Mouse (Mus musculus): ENCODE measurements around the gene Cabp4. TPM values are rescaled to one million over a fixed set of nuclear protein-coding genes. Genes with fewer than 3 reads are reported as not detected.

Gene Cabp4
- polyA plus RNA-seq, 1 experiment from 2014 or later, result 0.19 TPM

DNA sequence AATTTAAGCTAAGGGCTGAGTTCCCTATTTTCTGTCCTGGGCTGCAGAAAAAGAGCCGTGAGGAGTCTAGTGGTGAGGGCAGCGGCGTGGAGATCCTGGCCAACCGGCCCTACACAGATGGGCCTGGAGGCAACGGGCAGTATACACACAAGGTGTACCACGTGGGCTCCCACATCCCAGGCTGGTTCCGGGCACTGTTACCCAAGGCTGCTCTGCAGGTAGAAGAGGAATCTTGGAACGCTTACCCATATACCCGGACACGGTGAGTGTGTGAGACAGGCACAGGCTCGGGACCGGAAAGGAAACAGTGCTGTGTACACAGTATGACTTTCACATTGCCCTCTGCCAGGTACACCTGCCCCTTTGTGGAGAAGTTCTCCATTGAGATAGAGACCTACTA is 41.2 kb downstream of the Cabp4 start:
- H3K27me3 ChIP-seq, result peaks cover 11% of the 10 kb centered on the region
- 93% methylated on average over 12 of the region's 12 CpGs for WGBS
- ATAC-seq, result no peak
- peaks cover 41% of the 10 kb centered on the region for H3K36me3 ChIP-seq
- H3K9me3 ChIP-seq, result no peaks in the 10 kb centered on the region
- H3K4me3 ChIP-seq (replicated peaks), result no peak overlapping the region
- H3K4me1 ChIP-seq (replicated peaks), result peaks cover 47% of the 10 kb centered on the region
- no peak overlapping the region; the same call in 1 of the 2 replicates for H3K9ac ChIP-seq (replicated peaks)
- H3K4me2 ChIP-seq (replicated peaks), result no peak overlapping the region
- no peak overlapping the region for H3K27ac ChIP-seq

DNA sequence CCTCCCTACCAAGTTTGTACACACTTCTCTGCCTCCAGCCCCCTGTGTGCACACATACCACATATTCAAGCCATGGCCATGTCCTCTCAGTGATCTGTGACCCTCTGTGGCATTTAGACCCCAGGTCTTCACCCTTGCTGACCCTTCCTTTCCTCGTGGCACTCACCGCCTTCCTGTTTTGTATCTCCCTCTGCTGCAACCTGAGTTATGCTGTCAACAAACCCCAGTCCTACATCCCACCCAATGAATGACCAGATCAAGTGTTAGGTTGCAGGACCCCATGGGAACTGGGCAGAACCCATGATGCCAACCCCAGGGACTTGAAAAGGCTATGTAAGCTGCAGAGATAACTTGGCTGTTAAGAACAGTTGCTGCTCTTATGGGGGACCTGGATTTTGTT is 41.8 kb downstream of the Cabp4 start:
- ATAC-seq, result no peak
- no peak overlapping the region for H3K27ac ChIP-seq
- H3K9ac ChIP-seq (replicated peaks), result peak overlapping the region; percentile 77; the same call in 1 of the 2 replicates
- H3K4me2 ChIP-seq (replicated peaks), result peak overlapping the region; percentile 76
- peaks cover 51% of the 10 kb centered on the region for H3K4me1 ChIP-seq (replicated peaks)
- peaks cover 35% of the 10 kb centered on the region for H3K36me3 ChIP-seq
- no peaks in the 10 kb centered on the region for H3K9me3 ChIP-seq
- WGBS, result 90% methylated on average over 2 of the region's 2 CpGs
- H3K4me3 ChIP-seq (replicated peaks), result peak overlapping the region; percentile 57
- H3K27me3 ChIP-seq, result peaks cover 11% of the 10 kb centered on the region

DNA sequence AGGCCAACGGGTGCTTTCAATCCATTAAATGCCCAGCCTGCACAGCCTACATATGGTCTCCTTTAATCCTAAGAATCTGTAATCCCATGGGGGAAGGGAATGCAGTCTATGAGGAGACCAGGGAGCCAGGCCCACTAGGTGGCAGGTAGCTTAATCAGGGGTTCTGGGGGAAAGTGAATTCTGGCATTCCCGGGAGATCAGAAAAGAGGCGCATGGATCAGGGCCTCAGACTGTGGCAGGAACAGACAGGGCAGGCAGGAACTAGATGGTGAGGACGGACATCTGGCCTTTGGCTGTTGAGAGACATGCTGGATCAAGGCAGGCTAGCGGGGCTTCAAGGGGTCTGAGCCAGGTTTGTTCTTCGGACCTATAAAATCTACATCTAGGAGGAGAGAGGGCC is 42.4 kb downstream of the Cabp4 start:
- Histone ChIP-seq H3K4me3 (replicated peaks) (peak overlapping the region; percentile 57), H3K9ac (replicated peaks) (peak overlapping the region; percentile 77), H3K27me3 (peaks cover 11% of the 10 kb centered on the region), H3K36me3 (peaks cover 30% of the 10 kb centered on the region), H3K4me2 (replicated peaks) (peak overlapping the region; percentile 76), H3K4me1 (replicated peaks) (peaks cover 51% of the 10 kb centered on the region), H3K9me3 (no peaks in the 10 kb centered on the region), H3K27ac (peak overlapping the region; percentile 63)
- no peak for ATAC-seq
- 47% methylated on average over 6 of the region's 6 CpGs for WGBS

DNA sequence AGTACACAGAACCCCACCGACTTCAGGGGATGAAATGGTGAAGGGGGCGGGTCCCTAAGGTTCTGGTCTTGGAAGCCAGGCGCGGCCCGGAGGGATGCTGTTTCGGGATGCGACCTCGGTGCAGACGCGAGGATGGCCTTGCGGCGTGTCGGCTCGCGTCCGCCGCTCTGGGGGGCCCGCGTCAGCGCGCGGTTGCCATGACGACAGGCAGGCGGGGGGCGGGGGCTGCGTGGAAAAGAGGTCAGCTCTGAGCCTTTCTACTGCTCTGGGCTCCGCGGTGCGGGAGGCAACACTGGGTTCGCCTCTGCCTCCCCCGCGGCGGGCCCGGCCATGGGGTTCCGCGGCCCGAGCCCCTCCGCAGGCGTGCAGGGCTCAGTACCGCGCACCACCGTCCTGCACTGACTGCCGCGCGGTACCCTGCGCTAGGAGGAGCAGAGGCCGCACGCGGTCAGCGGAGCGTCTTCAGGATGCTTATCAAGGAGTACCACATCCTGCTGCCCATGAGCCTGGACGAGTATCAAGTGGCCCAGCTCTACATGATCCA is 43.0 kb downstream of the Cabp4 start:
- Histone ChIP-seq H3K4me1 (replicated peaks) (peaks cover 57% of the 10 kb centered on the region), H3K4me2 (replicated peaks) (peak overlapping the region; percentile 76), H3K36me3 (peaks cover 23% of the 10 kb centered on the region), H3K27ac (peak overlapping the region; percentile 63), H3K9ac (replicated peaks) (peak overlapping the region; percentile 77), H3K9me3 (no peaks in the 10 kb centered on the region), H3K4me3 (replicated peaks) (peak overlapping the region; percentile 57), H3K27me3 (peaks cover 11% of the 10 kb centered on the region)
- under 1% methylated on average over 52 of the region's 52 CpGs for WGBS
- peak; percentile 9 for ATAC-seq

DNA sequence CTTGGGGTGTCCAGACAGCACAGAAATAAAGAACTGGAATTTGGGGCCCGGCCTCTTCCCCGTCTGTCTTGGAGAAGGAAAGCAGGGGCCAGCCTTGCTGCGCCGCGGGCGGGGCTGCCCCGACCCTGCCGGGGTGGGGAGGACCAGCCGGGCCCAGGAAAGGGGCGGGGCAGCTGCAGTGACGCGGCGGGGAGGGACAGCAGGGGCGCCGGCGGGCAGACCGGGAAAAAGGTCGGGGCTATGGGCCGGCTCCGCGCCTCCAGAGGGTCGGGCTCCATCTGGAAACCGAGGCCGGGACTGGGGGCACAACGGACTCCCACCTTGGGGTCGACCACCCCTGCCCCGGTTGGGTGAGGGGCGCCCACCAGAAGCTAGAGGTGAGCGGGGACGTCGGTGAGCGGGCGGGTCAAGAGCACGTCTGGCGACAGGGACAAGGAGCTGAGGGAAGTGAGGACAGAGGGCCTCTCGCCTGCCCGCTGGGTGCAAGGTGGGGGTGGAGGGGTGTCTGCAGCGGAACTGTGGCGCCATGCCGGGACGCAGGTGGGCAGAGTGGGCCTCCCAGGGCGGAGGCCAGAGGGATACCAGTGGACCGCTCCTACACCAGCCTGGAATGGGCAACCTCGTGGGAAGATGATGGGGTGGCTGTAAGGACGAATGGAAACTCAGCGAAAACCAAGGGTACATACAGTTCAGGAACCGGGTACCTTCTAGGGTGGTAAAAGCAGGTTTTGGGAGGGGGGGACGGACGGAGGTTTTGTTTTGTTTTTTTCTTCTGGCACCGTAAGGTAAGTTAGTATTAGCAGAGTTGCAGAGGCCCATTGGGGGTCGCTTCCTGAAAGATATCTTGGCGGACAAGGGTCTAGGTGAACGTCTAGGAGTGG is 43.8 kb downstream of the Cabp4 start, which contains the start of gene Pitpnm1:
Gene Pitpnm1 (plus strand): TSS at position 162 of the 881 bp plus-strand sequence.
- H3K27ac ChIP-seq, result peak within 1 kb of the TSS; percentile 63

GRCm38 (mm10) chr19:4099056-4099455 is 44.8 kb downstream of the Cabp4 start:
- Histone ChIP-seq H3K9me3 (no peaks in the 10 kb centered on the region), H3K27me3 (peaks cover 11% of the 10 kb centered on the region), H3K36me3 (peaks cover 9% of the 10 kb centered on the region), H3K4me2 (replicated peaks) (peak overlapping the region; percentile 76), H3K27ac (peak overlapping the region; percentile 22; the same call in 1 of the 2 replicates), H3K9ac (replicated peaks) (no peak overlapping the region), H3K4me3 (replicated peaks) (no peak overlapping the region), H3K4me1 (replicated peaks) (peaks cover 58% of the 10 kb centered on the region)
- WGBS, result 12% methylated on average over 9 of the region's 9 CpGs
- no peak for ATAC-seq

More for the DNA sequence above, 43.8 kb downstream of the Cabp4 start, which contains the start of gene Pitpnm1:
- 1% methylated on average over 53 of the region's 53 CpGs for WGBS
- ATAC-seq, result no peak
- peaks cover 11% of the 10 kb centered on the region for H3K27me3 ChIP-seq
- peak within 1 kb of the TSS; percentile 77 for H3K9ac ChIP-seq (replicated peaks)
- peaks cover 58% of the 10 kb centered on the region for H3K4me1 ChIP-seq (replicated peaks)
- peak within 1 kb of the TSS; percentile 57 for H3K4me3 ChIP-seq (replicated peaks)
- H3K4me2 ChIP-seq (replicated peaks), result peak within 1 kb of the TSS; percentile 76
- H3K36me3 ChIP-seq, result peaks cover 16% of the 10 kb centered on the region
- no peaks in the 10 kb centered on the region for H3K9me3 ChIP-seq

- ATAC-seq, result no peak
- no peak overlapping the region for H3K9ac ChIP-seq (replicated peaks)
- peaks cover 58% of the 10 kb centered on the region for H3K4me1 ChIP-seq (replicated peaks)
- WGBS, result 81% methylated on average over 13 of the region's 13 CpGs
- peaks cover 5% of the 10 kb centered on the region for H3K36me3 ChIP-seq
- no peak overlapping the region for H3K4me3 ChIP-seq (replicated peaks)
- H3K27ac ChIP-seq, result 0 out of 2 replicates have a peak overlapping the region, but pooled peaks have one; percentile 22
- peak overlapping the region; percentile 76 for H3K4me2 ChIP-seq (replicated peaks)
- H3K9me3 ChIP-seq, result no peaks in the 10 kb centered on the region
- H3K27me3 ChIP-seq, result peaks cover 11% of the 10 kb centered on the region
These were observed 45.4 kb downstream of the Cabp4 start for GRCm38 (mm10) chr19:4098426-4098825.

- H3K36me3 ChIP-seq, result no peaks in the 10 kb centered on the region
- 2% methylated on average over 21 of the region's 21 CpGs for WGBS
- no peaks in the 10 kb centered on the region for H3K9me3 ChIP-seq
- no peak for ATAC-seq
- peak overlapping the region; percentile 69 for H3K27ac ChIP-seq
- H3K4me3 ChIP-seq (replicated peaks), result peak overlapping the region; percentile 54
- H3K4me1 ChIP-seq (replicated peaks), result peaks cover 58% of the 10 kb centered on the region
- peak overlapping the region; percentile 65 for H3K9ac ChIP-seq (replicated peaks)
- H3K4me2 ChIP-seq (replicated peaks), result peak overlapping the region; percentile 64
- peaks cover 11% of the 10 kb centered on the region for H3K27me3 ChIP-seq
These were observed 46.4 kb downstream of the Cabp4 start for GRCm38 (mm10) chr19:4097441-4097825.

GRCm38 (mm10) chr19:4096642-4097440 is 47.0 kb downstream of the Cabp4 start, which contains the start of gene Cdk2ap2:
Gene Cdk2ap2, plus strand, starts transcription at chr19:4097182.
- under 1% methylated on average over 65 of the region's 65 CpGs for WGBS
- no peaks in the 10 kb centered on the region for H3K9me3 ChIP-seq
- no peaks in the 10 kb centered on the region for H3K36me3 ChIP-seq
- peak; percentile 94 for ATAC-seq
- H3K9ac ChIP-seq (replicated peaks), result peak within 1 kb of the TSS; percentile 65
- peaks cover 6% of the 10 kb centered on the region for H3K27me3 ChIP-seq
- peak within 1 kb of the TSS; percentile 64 for H3K4me2 ChIP-seq (replicated peaks)
- H3K4me1 ChIP-seq (replicated peaks), result peaks cover 53% of the 10 kb centered on the region
- peak within 1 kb of the TSS; percentile 87 for H3K27ac ChIP-seq
- H3K4me3 ChIP-seq (replicated peaks), result peak within 1 kb of the TSS; percentile 54

GRCm38 (mm10) chr19:4095802-4096201 is 48.0 kb downstream of the Cabp4 start:
- H3K4me2 ChIP-seq (replicated peaks), result peak overlapping the region; percentile 64
- H3K4me3 ChIP-seq (replicated peaks), result peak overlapping the region; percentile 54; the same call in 1 of the 2 replicates
- no peak overlapping the region for H3K9ac ChIP-seq (replicated peaks)
- no peaks in the 10 kb centered on the region for H3K36me3 ChIP-seq
- 73% methylated on average over 3 of the region's 3 CpGs for WGBS
- H3K9me3 ChIP-seq, result no peaks in the 10 kb centered on the region
- peaks cover 42% of the 10 kb centered on the region for H3K4me1 ChIP-seq (replicated peaks)
- ATAC-seq, result no peak
- H3K27me3 ChIP-seq, result no peaks in the 10 kb centered on the region
- no peak overlapping the region for H3K27ac ChIP-seq

DNA sequence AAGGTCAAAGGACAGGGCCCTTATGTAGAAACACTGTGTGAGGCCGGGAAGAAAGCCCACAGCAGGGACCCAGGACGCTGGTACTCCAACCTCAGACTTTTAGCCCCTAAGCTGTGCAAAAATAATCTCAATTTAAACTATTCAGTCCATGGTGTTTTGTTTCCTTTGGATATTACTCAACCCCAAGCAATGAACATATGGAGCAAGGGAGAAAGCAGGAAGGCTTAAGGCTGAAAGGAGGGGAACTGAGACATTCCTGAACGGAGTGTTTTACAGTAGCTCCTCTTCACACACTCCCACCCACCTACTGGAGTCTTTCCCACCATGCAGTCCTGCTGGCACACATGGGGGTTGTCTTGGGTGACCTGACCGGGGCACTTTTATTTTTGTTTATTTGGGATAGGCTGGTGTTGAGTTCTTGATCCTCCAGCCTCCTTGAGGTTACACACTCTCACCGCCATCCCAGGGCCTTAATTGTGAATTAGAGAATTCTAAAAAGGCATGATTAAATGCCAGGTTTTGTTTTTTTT is 49.0 kb downstream of the Cabp4 start:
- H3K4me3 ChIP-seq (replicated peaks), result no peak overlapping the region
- ATAC-seq, result no peak
- H3K27me3 ChIP-seq, result no peaks in the 10 kb centered on the region
- no peaks in the 10 kb centered on the region for H3K36me3 ChIP-seq
- no peak overlapping the region for H3K27ac ChIP-seq
- H3K9me3 ChIP-seq, result no peaks in the 10 kb centered on the region
- H3K4me1 ChIP-seq (replicated peaks), result peaks cover 33% of the 10 kb centered on the region
- no peak overlapping the region for H3K4me2 ChIP-seq (replicated peaks)
- H3K9ac ChIP-seq (replicated peaks), result no peak overlapping the region
- WGBS, result 87% methylated on average over 5 of the region's 5 CpGs
